Mouse (Mus musculus): Measurements from ENCODE around the gene Rxra. TPM values are rescaled to one million over a fixed set of nuclear protein-coding genes. Genes with fewer than 3 reads are reported as not detected.

The Rxra gene
- polyA plus RNA-seq, 1 experiment = 4.9 TPM

GRCm38 (mm10) chr2:27684017-27684657 lies 7.9 kb downstream of the Rxra start:
- WGBS = 84% methylated on average over 11 of the region's 11 CpGs
- Histone ChIP-seq H3K27ac (ENCODE audit: control insufficient read depth, insufficient read depth, low read depth, low read length, poor library complexity) (no peak overlapping the region), H3K4me1 (ENCODE audit: control insufficient read depth, insufficient read depth, low read length) (peaks cover 1% of the 10 kb centered on the region; the same call in 1 of the 2 replicates), H3K4me3 (replicated peaks; ENCODE audit: control insufficient read depth, low read depth, low read length) (no peak overlapping the region)
- TF ChIP-seq POLR2A (IDR thresholded peaks at IDR 0.05; ENCODE audit: borderline replicate concordance, control insufficient read depth, low read depth, low read length) = no peak
- TF ChIP-seq CTCF (IDR thresholded peaks at IDR 0.05; ENCODE audit: control insufficient read depth, insufficient read depth, low read length) = no peak

GRCm38 (mm10) chr2:27685917-27686316 lies 9.7 kb downstream of the Rxra start:
- Histone ChIP-seq H3K4me1 (ENCODE audit: control insufficient read depth, insufficient read depth, low read length) (peaks cover 4% of the 10 kb centered on the region; the same call in 1 of the 2 replicates), H3K4me3 (replicated peaks; ENCODE audit: control insufficient read depth, low read depth, low read length) (no peak overlapping the region), H3K27ac (ENCODE audit: control insufficient read depth, insufficient read depth, low read depth, low read length, poor library complexity) (no peak overlapping the region)
- TF ChIP-seq POLR2A (IDR thresholded peaks at IDR 0.05; ENCODE audit: borderline replicate concordance, control insufficient read depth, low read depth, low read length) = no peak
- no peak for TF ChIP-seq CTCF (IDR thresholded peaks at IDR 0.05; ENCODE audit: control insufficient read depth, insufficient read depth, low read length)
- WGBS = 79% methylated on average over 4 of the region's 4 CpGs

- 73% methylated on average over 2 of the region's 2 CpGs for WGBS
- Histone ChIP-seq H3K27ac (ENCODE audit: control insufficient read depth, insufficient read depth, low read depth, low read length, poor library complexity) (no peak overlapping the region), H3K4me1 (ENCODE audit: control insufficient read depth, insufficient read depth, low read length) (peaks cover 4% of the 10 kb centered on the region; the same call in 1 of the 2 replicates), H3K4me3 (replicated peaks; ENCODE audit: control insufficient read depth, low read depth, low read length) (no peak overlapping the region)
- no peak for TF ChIP-seq CTCF (IDR thresholded peaks at IDR 0.05; ENCODE audit: control insufficient read depth, insufficient read depth, low read length)
- no peak for TF ChIP-seq POLR2A (IDR thresholded peaks at IDR 0.05; ENCODE audit: borderline replicate concordance, control insufficient read depth, low read depth, low read length)
These were observed 10.1 kb downstream of the Rxra start for GRCm38 (mm10) chr2:27686335-27686734.

- peaks cover 4% of the 10 kb centered on the region; the same call in 1 of the 2 replicates for H3K4me1 ChIP-seq (ENCODE audit: control insufficient read depth, insufficient read depth, low read length)
- no peak overlapping the region for H3K27ac ChIP-seq (ENCODE audit: control insufficient read depth, insufficient read depth, low read depth, low read length, poor library complexity)
- H3K4me3 ChIP-seq (replicated peaks; ENCODE audit: control insufficient read depth, low read depth, low read length) = no peak overlapping the region
- WGBS = 68% methylated on average over 1 of the region's 1 CpGs
- TF ChIP-seq POLR2A (IDR thresholded peaks at IDR 0.05; ENCODE audit: borderline replicate concordance, control insufficient read depth, low read depth, low read length) = no peak
- TF ChIP-seq CTCF (IDR thresholded peaks at IDR 0.05; ENCODE audit: control insufficient read depth, insufficient read depth, low read length) = no peak
These were observed 10.8 kb downstream of the Rxra start for GRCm38 (mm10) chr2:27687041-27687440.

GRCm38 (mm10) chr2:27687973-27688372 lies 11.7 kb downstream of the Rxra start:
- no peak for TF ChIP-seq CTCF (IDR thresholded peaks at IDR 0.05; ENCODE audit: control insufficient read depth, insufficient read depth, low read length)
- TF ChIP-seq POLR2A (IDR thresholded peaks at IDR 0.05; ENCODE audit: borderline replicate concordance, control insufficient read depth, low read depth, low read length) = no peak
- 35% methylated on average over 5 of the region's 5 CpGs for WGBS
- Histone ChIP-seq H3K4me3 (replicated peaks; ENCODE audit: control insufficient read depth, low read depth, low read length) (no peak overlapping the region), H3K27ac (ENCODE audit: control insufficient read depth, insufficient read depth, low read depth, low read length, poor library complexity) (no peak overlapping the region), H3K4me1 (ENCODE audit: control insufficient read depth, insufficient read depth, low read length) (peaks cover 4% of the 10 kb centered on the region; the same call in 1 of the 2 replicates)

- peaks cover 7% of the 10 kb centered on the region; the same call in 1 of the 2 replicates for H3K4me1 ChIP-seq (ENCODE audit: control insufficient read depth, insufficient read depth, low read length)
- 44% methylated on average over 5 of the region's 5 CpGs for WGBS
These were observed 14.5 kb downstream of the Rxra start for GRCm38 (mm10) chr2:27690714-27691113.

GRCm38 (mm10) chr2:27691139-27691720 lies 15.0 kb downstream of the Rxra start:
- H3K4me1 ChIP-seq (ENCODE audit: control insufficient read depth, insufficient read depth, low read length) = peaks cover 7% of the 10 kb centered on the region; the same call in 1 of the 2 replicates
- peak overlapping the region; percentile 50 for H3K27ac ChIP-seq (ENCODE audit: control insufficient read depth, insufficient read depth, low read depth, low read length, poor library complexity)
- 54% methylated on average over 14 of the region's 14 CpGs for WGBS
- H3K4me3 ChIP-seq (replicated peaks; ENCODE audit: control insufficient read depth, low read depth, low read length) = no peak overlapping the region
- TF ChIP-seq POLR2A (IDR thresholded peaks at IDR 0.05; ENCODE audit: borderline replicate concordance, control insufficient read depth, low read depth, low read length) (no peak), CTCF (IDR thresholded peaks at IDR 0.05; ENCODE audit: control insufficient read depth, insufficient read depth, low read length) (no peak)

More at GRCm38 (mm10) chr2:27690714-27691113, 14.5 kb downstream of the Rxra start:
- no peak for TF ChIP-seq CTCF (IDR thresholded peaks at IDR 0.05; ENCODE audit: control insufficient read depth, insufficient read depth, low read length)
- TF ChIP-seq POLR2A (IDR thresholded peaks at IDR 0.05; ENCODE audit: borderline replicate concordance, control insufficient read depth, low read depth, low read length) = no peak
- Histone ChIP-seq H3K27ac (ENCODE audit: control insufficient read depth, insufficient read depth, low read depth, low read length, poor library complexity) (peak overlapping the region; percentile 50), H3K4me3 (replicated peaks; ENCODE audit: control insufficient read depth, low read depth, low read length) (no peak overlapping the region)

GRCm38 (mm10) chr2:27692608-27693007 lies 16.4 kb downstream of the Rxra start:
- Histone ChIP-seq H3K4me1 (ENCODE audit: control insufficient read depth, insufficient read depth, low read length) (peaks cover 7% of the 10 kb centered on the region; the same call in 1 of the 2 replicates), H3K4me3 (replicated peaks; ENCODE audit: control insufficient read depth, low read depth, low read length) (no peak overlapping the region), H3K27ac (ENCODE audit: control insufficient read depth, insufficient read depth, low read depth, low read length, poor library complexity) (no peak overlapping the region; the same call in 1 of the 2 replicates)
- no peak for TF ChIP-seq CTCF (IDR thresholded peaks at IDR 0.05; ENCODE audit: control insufficient read depth, insufficient read depth, low read length)
- TF ChIP-seq POLR2A (IDR thresholded peaks at IDR 0.05; ENCODE audit: borderline replicate concordance, control insufficient read depth, low read depth, low read length) = no peak
- 79% methylated on average over 3 of the region's 3 CpGs for WGBS

Measured in bone marrow, adult 2 months (tissue).